Mouse (Mus musculus) liver, adult 2 months (tissue): Measurements from ENCODE around the gene Pp2d1.

Experiments used
- CTCF ChIP-seq: fragments of 200-500 bp; IDR thresholded peaks from 2 replicates; pipeline ENCODE4 v1.5.1; 2011; ENCODE audit warnings: low read depth, low read length, control low read depth
- POLR2A ChIP-seq: fragments of 200-500 bp; IDR thresholded peaks from 2 replicates; pipeline ENCODE4 v1.6.1; 2011; ENCODE audit warnings: low read length, control low read depth; ENCODE audit not compliant: insufficient read depth; ENCODE audit errors: extremely low read depth

GRCm38 (mm10) chr17:53520509-53520908 is 18.7 kb downstream of the Pp2d1 start:
- TF ChIP-seq CTCF (no peak), POLR2A (no peak)
